Mouse (Mus musculus) spleen, postnatal 4 days (tissue): ENCODE measurements at regions not wholly inside any gene's neighbourhood (a gene's known extent, or its start where the extent isn't known, plus 50 kb on each side); places are given as distances from the start of the nearest gene placed in this dataset.
"Not testable (repeated sequence)": the region's sequence is repeated elsewhere in the genome, so short reads cannot be mapped to it uniquely, and the experiment has no call there.

Source experiments
- DNase-seq, 2 experiments: peaks; one replicate each; pipeline ENCODE4 v3.0.0; 2022; ENCODE audit warnings: low spot score in 2 of 2

GRCm38 (mm10) chr10:7390239-7391091 is 83.0 kb downstream of the Ulbp1 start:
- DNase-seq = peak in 1 of 2 experiments; percentile 64

GRCm38 (mm10) chr10:7358791-7359190 is 114.6 kb downstream of the Ulbp1 start:
- DNase-seq = not testable (repeated sequence)

DNA sequence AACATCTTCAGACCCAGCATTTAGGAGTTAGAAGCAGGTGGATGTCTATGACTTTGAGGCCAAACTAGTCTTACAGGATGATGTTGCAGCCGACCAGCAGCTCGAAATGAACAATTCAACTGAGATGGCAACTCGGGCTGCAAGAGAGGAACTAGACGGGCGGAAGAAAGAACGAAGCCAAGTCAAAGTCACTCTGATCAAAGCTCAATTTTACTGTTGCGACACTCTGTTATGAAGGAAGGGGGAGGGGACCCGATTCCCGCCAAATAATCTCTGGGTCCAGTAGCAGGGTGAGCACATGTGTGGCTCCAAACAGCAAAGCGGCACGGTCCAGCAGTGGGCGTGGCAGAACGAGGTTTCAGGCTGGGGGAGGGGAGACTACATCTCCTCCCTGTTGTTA is 129.1 kb downstream of the Ulbp1 start:
- DNase-seq = not testable (repeated sequence)

- not testable (repeated sequence) for DNase-seq
Observed at GRCm38 (mm10) chr10:7343736-7344135, 129.7 kb downstream of the Ulbp1 start.

DNA sequence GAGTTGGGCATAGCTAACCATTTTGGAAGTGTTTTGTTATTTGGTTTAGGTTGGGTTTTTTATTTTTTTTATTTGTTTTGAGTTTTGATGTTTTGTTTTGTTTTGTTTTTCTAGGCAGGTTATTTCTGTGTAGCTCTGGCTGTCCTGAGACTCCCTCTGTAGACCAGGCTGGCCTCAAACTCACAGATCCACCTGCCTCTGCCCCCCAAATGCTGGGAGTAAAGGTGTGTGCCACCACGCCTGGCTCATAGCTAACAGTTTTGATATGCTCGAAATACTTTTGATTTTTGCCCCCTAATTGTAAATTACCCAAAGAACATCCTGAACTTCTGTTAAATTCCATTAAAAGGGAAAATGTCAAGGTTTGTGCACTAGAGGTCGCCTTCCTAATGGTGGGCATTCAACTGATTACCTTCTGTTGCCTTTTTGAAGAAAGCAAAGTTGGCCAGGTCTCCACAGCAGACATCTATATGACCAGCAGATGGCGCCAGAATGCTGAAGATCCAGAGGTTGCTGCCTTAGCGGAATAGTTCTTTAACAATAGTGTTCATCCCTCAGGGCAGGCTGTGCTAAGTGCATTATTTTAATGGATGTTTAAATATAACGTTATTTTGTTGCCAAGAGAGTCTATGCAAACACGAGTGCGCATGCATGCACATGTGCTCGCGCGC is 121.2 kb upstream of the Cnksr3 start:
- DNase-seq = peak; percentile 37 to 69

DNA sequence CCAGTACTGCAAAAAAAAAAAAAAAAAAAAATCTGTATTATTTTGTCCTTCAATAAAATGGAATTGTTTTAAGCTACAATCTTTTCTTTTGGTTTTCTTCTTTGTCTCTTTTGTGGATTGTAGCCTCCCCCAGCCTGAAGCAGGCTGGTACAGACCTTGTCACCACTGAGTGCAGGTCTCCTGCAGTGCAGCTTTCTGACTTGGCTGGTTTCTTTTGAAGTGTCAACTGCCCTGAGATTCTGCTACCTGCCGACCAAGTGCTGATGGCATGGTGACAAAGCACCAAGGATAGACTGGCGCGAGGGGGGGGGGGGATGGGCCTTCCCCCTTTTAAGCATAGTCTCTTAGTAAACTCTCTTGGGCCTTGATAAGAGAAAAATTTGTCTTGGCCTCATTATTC is 116.2 kb upstream of the Cnksr3 start:
- no peak for DNase-seq

DNA sequence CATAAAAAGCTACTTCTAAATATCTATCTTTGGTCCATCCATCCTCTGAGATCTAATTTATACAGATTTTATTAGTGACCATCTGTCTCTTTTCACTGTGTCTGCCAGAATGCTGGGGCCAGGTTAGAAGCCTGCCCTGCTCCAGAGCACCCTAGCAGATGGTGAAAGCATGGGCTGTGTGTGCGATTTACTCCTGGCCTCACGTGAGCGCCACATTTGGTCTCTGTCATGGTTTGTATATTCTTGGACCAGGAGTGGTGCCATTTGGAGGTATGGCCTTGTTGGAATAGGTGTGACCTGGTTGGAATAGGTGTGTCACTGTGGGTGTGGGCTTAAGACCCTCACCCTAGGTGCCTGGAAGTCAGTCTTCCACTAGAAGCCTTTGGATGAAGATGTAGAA is 115.0 kb upstream of the Cnksr3 start:
- DNase-seq = not testable (repeated sequence)

DNA sequence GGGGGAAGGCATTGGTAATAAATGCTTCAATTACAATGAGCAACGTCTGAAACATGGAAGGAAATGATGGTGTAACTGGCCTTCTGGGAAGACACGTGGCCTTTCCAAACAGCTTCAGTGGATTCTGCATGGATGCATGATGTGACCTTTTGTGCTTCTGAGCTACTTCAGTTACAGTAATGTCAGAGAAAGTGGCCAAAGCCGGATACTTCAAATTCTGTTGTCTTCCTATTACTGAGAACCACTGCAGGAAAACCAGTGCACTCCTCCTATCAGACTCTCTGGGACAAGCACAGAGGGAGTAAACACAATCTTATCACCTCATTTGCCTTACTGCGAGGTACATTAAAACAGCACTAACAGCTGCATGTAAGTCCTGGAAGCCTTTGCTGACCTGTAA is 113.0 kb upstream of the Cnksr3 start:
- no peak for DNase-seq

DNA sequence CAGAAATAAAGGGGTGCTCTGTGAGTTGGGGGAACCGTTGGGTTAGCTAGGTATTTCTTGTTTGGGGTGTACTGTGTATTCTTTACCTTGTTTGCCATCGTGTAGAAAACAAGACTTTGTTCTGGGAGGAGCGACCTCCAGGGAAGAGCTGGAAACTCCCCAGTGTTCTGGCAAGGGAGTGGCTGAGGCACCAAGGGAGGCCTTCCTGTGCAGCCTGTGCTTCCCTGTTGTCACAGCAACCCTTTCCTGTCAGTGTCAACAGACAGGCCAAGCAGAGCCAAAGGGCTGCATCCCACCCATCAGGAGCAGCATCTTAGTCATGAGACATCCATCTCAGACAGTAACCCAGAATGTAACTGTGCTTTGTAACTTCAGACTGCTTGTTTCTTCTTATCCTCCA is 111.2 kb upstream of the Cnksr3 start:
- no peak for DNase-seq

GRCm38 (mm10) chr10:7309927-7310326 is 97.9 kb upstream of the Cnksr3 start:
- DNase-seq = no peak

- DNase-seq = not testable (repeated sequence)
Observed at GRCm38 (mm10) chr10:7305881-7306280, 93.8 kb upstream of the Cnksr3 start.

DNA sequence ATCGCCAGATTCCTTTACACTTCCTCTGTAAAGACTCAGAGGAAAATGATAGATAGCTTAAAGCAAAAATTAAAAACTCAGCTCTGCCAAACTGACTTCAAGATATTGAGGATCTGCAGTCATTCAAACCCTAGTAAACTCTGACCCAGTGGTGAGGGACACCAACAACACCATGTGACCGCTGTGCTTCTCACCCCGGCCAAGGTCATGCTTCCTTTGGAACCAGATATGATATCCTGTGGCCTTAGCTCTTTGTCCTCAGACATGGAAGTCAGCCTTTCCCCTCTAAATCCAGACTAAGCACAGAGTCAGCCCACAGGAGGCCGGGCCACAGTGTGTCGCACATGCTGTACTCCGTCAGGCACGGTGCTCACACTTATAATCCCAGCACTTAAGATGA is 86.3 kb upstream of the Cnksr3 start:
- no peak for DNase-seq

GRCm38 (mm10) chr10:7295921-7296320 is 83.9 kb upstream of the Cnksr3 start:
- no peak for DNase-seq

GRCm38 (mm10) chr10:7293203-7293602 is 81.2 kb upstream of the Cnksr3 start:
- no peak for DNase-seq

GRCm38 (mm10) chr10:7289773-7290411 is 77.9 kb upstream of the Cnksr3 start:
- no peak for DNase-seq

DNA sequence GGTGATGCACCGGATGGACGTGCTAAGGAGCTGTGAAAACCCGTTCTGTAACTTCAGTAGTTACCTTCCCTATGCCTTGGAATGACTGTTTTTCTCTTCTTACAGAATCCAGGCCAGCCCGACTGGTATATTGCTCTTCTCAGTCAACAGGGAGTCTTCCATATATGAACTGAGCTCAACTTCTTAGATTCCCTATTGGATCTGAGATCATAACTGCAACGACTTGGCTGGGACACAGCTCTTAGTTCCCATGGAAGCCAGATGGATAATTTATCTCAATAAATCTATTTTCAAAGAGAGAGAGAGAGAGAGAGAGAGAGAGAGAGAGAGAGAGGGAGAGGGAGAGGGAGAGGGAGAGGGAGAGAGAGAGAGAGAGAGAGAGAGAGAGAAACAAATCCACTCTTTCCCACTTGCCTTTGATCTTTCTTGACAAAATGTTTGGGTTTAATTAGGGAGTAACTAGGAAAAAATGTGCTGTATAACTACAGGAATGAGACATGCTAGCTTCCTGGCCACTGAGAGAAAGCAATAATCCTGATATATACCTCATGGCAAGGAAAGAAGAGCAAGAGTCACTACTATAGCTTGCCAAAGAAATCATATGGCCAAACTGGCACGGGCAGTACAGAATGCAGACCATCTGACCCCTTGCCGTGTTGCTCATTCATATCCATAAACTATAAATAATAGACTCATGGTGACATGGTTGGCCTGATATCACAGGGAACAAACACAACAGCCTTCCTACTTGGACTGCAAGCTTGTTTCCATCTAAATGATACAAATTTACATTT is 73.3 kb upstream of the Cnksr3 start:
- no peak for DNase-seq

GRCm38 (mm10) chr10:7280429-7280828 is 68.4 kb upstream of the Cnksr3 start:
- no peak for DNase-seq

- DNase-seq = no peak
Observed at GRCm38 (mm10) chr10:7278820-7279219, 66.8 kb upstream of the Cnksr3 start.

DNA sequence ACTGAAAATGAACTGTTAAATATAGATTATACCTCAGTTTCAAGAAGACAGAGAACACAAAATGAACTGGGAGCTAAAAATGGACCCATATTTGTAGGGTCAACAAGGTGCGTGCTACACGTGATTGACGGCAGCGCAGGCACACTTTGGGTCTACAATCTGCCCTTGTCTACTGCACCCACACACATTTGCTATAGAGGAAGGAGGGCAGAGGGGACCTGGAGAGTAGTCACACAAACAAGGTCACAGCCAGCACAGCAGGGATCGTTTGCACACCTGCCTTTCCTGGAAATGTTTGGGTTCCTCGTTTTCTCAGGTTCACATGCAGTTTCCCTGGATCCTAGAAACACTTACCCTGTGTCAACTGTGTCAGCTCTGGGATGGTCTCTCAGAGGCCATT is 63.3 kb upstream of the Cnksr3 start:
- no peak for DNase-seq

- no peak for DNase-seq
Observed at GRCm38 (mm10) chr10:7274422-7274821, 62.4 kb upstream of the Cnksr3 start.

GRCm38 (mm10) chr10:7271156-7271555 is 59.1 kb upstream of the Cnksr3 start:
- no peak for DNase-seq
